Mouse (Mus musculus): ENCODE data around the gene D430019H16Rik.
A peak's percentile ranks its signal among the peaks of the same experiment; 100 is the strongest.

D430019H16Rik gene

GRCm38 (mm10) chr12:105490227-105490626 lies 36.6 kb downstream of the D430019H16Rik start:
- no peak for DNase-seq (ENCODE audit: low read depth, low spot score)

DNA sequence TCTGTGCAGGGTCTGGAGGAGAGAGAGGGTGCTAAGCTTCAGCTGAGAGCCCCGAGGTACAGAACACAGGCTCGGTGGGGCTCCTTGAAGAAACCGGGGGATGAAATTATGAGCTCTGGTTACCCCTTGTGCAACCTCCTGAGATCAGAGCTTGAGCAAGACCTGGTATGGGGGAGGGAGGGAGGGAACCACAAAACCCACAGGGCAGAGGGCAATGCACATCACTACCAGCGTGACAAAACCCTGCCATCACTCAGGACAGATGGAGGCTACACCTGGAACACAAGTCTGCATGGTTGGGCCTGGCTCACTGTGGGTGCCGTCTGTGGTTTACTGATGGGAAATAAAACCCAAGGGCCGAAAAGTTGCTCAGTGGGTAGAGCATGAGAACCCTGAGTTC lies 37.1 kb downstream of the D430019H16Rik start:
- DNase-seq (ENCODE audit: low read depth, low spot score) = no peak

GRCm38 (mm10) chr12:105494796-105495195 lies 41.1 kb downstream of the D430019H16Rik start:
- no peak for DNase-seq (ENCODE audit: low read depth, low spot score)

DNA sequence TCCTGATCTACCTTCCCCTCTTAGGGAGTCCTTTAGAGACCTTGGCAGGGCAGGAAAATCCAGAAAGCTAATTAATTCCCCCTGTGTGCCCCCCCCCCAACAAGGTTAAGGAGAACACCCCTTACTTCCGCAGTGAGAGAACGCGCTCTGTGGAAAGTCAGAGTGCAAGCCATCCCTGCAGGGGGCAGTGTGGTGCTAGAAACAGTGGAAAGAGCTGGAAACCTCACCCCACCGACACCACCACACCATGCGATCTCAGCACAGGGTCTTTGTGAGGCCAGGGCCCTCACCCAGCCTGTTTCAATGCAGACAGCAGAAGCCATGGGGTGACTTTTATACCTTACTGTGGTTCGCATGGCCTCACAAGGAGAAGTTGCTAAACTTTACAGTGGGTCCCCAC lies 44.2 kb downstream of the D430019H16Rik start:
- DNase-seq (ENCODE audit: low read depth, low spot score) = peak; percentile 31

- DNase-seq (ENCODE audit: low read depth, low spot score) = no peak
Measured at GRCm38 (mm10) chr12:105498423-105498822, 44.8 kb downstream of the D430019H16Rik start.

- DNase-seq (ENCODE audit: low read depth, low spot score) = no peak
Measured at GRCm38 (mm10) chr12:105498842-105499241, 45.2 kb downstream of the D430019H16Rik start.

DNA sequence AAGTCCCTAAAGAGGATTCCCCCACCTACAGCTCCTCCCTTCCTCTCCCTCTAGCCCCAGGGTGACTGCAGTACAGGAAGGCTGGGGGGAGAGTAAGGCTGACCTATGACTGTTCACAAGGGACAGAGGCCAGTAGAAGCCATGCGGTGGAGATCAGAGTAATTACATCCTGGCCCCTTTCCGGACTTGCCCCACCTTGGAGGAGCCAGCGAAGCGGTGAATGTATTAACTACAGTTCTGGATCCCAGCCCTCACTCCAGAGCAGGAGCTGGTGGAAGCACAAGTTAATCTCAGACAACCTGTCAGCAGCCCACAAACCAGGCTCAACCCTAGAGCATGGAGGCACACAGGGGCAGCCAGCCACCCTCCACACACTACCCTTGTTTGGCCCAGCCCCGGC lies 47.3 kb downstream of the D430019H16Rik start:
- no peak for DNase-seq (ENCODE audit: low read depth, low spot score)

DNA sequence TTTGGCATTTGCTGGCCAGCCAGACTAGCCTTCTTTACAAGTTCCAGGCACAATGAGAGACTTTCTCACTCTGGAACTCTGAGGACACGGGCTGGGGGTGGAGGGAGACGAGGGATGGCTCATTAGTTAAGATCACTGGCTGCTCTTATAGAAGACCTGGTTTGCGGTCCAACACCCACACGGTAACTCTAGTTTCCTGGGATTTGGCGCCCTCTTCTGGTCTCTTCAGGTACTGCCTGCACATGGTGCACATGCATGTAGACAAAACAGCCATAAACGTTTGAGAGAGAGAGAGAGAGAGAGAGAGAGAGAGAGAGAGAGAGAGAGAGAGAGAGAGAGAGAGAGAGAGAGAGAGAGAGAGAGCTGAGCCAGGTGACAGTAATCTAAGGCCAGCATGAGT lies 51.1 kb downstream of the D430019H16Rik start:
- peak; percentile 25 for DNase-seq (ENCODE audit: low read depth, low spot score)

GRCm38 (mm10) chr12:105511109-105511508 lies 57.5 kb downstream of the D430019H16Rik start:
- no peak for DNase-seq (ENCODE audit: low read depth, low spot score)

DNA sequence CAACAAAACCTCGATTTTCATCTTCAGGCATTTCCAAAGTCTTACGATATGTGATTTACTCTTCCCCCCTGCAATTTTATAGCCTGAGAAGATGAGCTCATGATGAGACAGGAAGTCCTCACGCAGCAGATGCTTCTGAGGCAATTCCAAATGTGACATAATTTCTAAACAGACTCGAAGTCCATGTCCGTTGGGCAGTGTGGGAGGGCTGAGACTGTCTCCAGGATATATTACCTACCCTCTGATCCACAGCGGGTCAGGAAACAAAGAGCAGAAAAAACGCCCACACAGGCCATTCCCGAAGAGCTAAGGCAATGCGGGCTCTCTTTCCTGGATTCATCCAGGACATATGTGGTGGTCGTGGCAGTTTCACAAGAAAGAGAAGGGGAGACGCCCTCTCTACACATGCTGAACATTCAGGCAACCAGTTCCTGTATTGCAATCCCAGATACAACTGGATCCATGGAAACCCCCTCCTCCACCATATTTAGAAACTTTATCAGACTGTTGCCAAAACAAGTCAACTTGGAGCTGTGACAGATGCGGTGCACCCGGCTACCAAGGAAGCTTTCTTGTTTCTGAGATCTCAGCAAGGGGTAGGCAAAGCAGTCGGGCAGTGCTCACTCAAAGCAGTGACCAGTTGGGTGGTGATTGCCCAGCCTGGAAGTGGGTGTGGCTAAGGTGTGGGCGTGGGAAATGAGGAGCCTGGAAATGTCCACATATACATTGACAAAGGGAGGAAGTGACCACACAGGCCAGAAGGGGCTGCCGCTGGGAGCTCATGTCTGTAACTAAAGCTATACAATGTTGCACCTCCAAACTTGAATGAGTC lies 58.2 kb downstream of the D430019H16Rik start:
- DNase-seq (ENCODE audit: low read depth, low spot score) = no peak

- no peak for DNase-seq (ENCODE audit: low read depth, low spot score)
Measured at GRCm38 (mm10) chr12:105514111-105514510, 60.5 kb downstream of the D430019H16Rik start.

GRCm38 (mm10) chr12:105517026-105517675 lies 63.5 kb downstream of the D430019H16Rik start:
- no peak for DNase-seq (ENCODE audit: low read depth, low spot score)

- DNase-seq (ENCODE audit: low read depth, low spot score) = no peak
Measured at GRCm38 (mm10) chr12:105519851-105520250, 66.2 kb downstream of the D430019H16Rik start.

DNA sequence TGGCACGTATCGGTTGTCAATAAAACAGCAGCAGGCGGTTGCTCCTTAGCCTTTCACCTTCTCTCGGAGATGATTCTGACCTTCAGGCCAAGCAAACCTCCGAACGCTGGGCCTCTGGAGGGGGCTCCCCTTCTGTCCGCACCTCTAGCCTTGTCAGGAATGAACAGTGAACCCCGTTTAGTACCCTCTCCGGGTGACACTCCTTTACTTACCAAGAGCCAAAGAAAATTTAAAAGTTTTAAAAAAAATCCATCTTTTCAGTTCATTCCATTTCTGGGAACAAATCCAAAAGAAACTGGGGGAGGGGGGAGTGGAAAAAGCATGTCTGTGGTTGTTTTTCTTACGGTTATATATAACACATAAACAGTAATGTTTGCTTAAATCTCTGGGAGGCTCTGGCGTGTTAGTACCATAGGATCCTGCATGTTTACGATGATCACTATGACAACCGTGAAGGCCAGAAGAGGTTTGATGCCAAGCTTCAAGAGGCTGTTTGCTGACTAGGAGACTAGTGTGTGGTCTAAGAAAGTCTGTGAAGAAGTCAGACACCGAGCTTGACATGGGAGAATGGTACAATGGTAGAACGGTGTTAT lies 67.6 kb downstream of the D430019H16Rik start:
- no peak for DNase-seq (ENCODE audit: low read depth, low spot score)

- no peak for DNase-seq (ENCODE audit: low read depth, low spot score)
Measured at GRCm38 (mm10) chr12:105523737-105524136, 70.1 kb downstream of the D430019H16Rik start.

DNA sequence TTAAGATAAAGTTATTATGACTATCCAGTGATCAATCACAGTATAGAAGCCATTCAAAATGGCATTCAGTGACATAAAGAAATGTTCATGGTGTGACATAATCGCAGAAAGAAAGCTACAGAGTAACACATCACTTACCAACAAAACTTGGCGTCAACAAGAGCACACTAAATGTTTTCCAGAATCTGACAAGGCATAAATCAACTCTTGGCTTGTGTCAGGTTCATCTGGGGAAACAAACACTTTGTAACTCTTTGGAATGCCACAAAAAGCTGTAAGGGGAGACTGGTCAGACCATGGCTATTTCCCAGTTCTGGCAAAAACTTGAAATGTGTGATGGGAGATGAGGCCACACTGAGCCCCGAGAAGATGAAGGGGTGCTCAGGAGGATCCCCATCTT lies 72.5 kb downstream of the D430019H16Rik start:
- no peak for DNase-seq (ENCODE audit: low read depth, low spot score)

GRCm38 (mm10) chr12:105526829-105527228 lies 73.2 kb downstream of the D430019H16Rik start:
- DNase-seq (ENCODE audit: low read depth, low spot score) = no peak

DNA sequence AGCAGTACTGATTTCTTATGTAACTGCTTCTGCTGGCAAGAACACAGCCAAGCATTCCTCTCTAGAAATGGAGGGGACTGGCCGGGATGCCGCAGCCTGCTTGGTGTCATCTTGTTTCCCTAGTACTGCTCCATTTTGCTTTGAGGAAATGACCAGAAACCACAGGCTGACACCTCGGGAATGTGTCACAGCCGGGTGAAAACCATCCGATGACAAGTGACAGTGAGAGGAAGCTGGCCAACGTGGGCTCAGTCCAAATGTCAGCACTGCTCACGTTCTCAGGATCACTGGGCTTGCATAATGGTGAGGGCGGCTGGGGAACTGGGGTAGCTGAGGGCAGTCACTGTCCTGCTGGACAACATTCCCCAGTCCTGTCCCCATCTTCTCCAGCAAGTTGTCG lies 75.9 kb downstream of the D430019H16Rik start:
- no peak for DNase-seq (ENCODE audit: low read depth, low spot score)

- DNase-seq (ENCODE audit: low read depth, low spot score) = no peak
Measured at GRCm38 (mm10) chr12:105531724-105532371, 78.2 kb downstream of the D430019H16Rik start.

GRCm38 (mm10) chr12:105534842-105535241 lies 81.2 kb downstream of the D430019H16Rik start:
- DNase-seq (ENCODE audit: low read depth, low spot score) = no peak

DNA sequence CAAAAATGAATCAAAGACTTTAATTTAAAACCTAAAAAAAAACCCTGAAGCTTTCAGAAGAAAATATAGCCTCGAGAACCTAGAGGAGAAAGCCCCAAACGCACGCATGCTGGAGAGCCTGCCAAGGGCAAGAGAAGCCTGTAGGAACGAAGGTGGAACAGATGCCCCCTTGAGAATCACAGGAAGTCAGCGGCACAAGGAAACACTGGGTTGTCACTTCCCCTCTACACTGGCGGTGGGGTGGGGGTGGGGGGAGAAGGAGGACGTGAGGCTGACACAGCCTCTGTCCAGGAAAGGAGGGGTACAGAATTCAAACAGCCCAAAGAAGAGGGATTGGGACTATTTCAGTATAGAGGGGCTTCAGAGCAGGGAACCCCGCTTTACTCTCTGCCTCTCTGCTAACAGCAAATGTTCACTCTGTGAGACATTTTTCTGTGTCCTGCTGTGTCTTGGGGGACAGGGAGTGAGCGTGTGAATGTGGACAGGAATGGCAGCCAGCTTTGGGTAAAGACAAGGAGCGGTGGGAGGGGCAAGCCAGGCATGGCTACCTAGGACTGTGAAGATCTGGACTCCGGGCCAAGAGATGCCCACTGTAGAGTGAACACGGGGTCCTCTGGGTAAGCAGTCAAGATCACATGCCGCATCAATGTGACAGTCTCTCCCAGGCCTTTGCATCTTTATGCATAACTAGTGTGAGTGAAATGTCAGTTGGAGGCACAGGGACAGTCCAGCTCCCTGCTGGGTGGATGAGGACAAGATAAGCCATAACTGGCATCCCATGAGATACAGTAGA lies 82.5 kb downstream of the D430019H16Rik start:
- DNase-seq (ENCODE audit: low read depth, low spot score) = no peak
